ENCODE assay signal across 8 mouse cellular contexts in the genomic region with DNA sequence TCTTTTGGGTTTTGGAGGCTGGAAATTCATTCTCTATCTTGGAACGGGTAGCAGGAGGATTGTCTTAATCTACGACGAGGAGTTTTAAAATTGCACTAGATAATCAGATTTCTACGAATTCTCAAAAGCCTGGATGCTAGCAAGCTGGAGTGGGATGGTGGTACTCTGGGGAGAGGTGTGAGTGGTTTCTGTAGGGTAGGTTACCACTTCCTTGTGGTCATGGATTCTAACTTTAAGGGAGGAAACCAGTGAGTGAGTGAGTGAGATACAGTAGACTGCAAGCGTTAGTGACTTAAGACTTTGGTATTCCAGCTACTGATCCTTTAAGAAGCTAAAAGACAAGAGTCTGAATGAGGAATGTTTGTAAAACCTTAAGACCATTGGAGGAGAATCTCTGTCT. TPM values are rescaled to one million over a fixed set of nuclear protein-coding genes. Genes with fewer than 3 reads are reported as not detected.
DNase-seq lines count a peak whose midpoint lies in the region; ATAC-seq lines count a peak whose summit lies in the region.

No protein-coding gene starts in this region.

- no peak for DNase-seq in kidney, adult 8-10 months
- peak; percentile 33 for DNase-seq in MEL-GATA-1-ER (ENCODE audit: extremely low read depth, low read depth)
- no peak for DNase-seq in layer of hippocampus, adult 9-10 months (ENCODE audit: low spot score)
- DNase-seq in layer of hippocampus, postnatal 36 days, result no peak

- H3K4me1 ChIP-seq in kidney, embryonic 15.5 days, result peaks cover 39% of the 10 kb centered on the region
- peaks cover 24% of the 10 kb centered on the region for H3K4me1 ChIP-seq in hindbrain, embryonic 12.5 days
- H3K4me1 ChIP-seq in midbrain, embryonic 15.5 days, result peaks cover 19% of the 10 kb centered on the region

- no peak for ATAC-seq in kidney, embryonic 15.5 days (replicated peaks; ENCODE audit: low FRiP score)
- ATAC-seq in hindbrain, embryonic 12.5 days (ENCODE audit: low FRiP score), result no peak
- ATAC-seq in midbrain, embryonic 15.5 days (replicated peaks), result no peak
- ATAC-seq in megakaryocyte-erythroid progenitor cell, adult 5-6 weeks (replicated peaks; ENCODE audit: low FRiP score, low TSS enrichment, poor library complexity, severe bottlenecking), result no peak

- H3K9ac ChIP-seq in kidney, embryonic 15.5 days, result peak overlapping the region; percentile 93
- H3K9ac ChIP-seq in hindbrain, embryonic 12.5 days, result peak overlapping the region; percentile 92
- peak overlapping the region; percentile 85 for H3K9ac ChIP-seq in midbrain, embryonic 15.5 days

- peak overlapping the region; percentile 93 for H3K4me3 ChIP-seq in kidney, embryonic 15.5 days (replicated peaks)
- peak overlapping the region; percentile 88 for H3K4me3 ChIP-seq in hindbrain, embryonic 12.5 days
- peak overlapping the region; percentile 77 for H3K4me3 ChIP-seq in midbrain, embryonic 15.5 days

- peak overlapping the region; percentile 88 for H3K27ac ChIP-seq in kidney, embryonic 15.5 days
- H3K27ac ChIP-seq in hindbrain, embryonic 12.5 days, result peak overlapping the region; percentile 90
- peak overlapping the region; percentile 79; the same call in 1 of the 2 replicates for H3K27ac ChIP-seq in midbrain, embryonic 15.5 days

- peak overlapping the region; percentile 80 for H3K4me2 ChIP-seq in kidney, embryonic 15.5 days
- peak overlapping the region; percentile 78 for H3K4me2 ChIP-seq in hindbrain, embryonic 12.5 days (replicated peaks)
- H3K4me2 ChIP-seq in midbrain, embryonic 15.5 days, result peak overlapping the region; percentile 75

- WGBS in kidney, embryonic 15.5 days, result 0% methylated on average over 5 of the region's 5 CpGs
- 3% methylated on average over 5 of the region's 5 CpGs for WGBS in hindbrain, embryonic 12.5 days
- WGBS in midbrain, embryonic 15.5 days, result 2% methylated on average over 5 of the region's 5 CpGs

- no peaks in the 10 kb centered on the region for H3K9me3 ChIP-seq in kidney, embryonic 15.5 days (replicated peaks)
- no peaks in the 10 kb centered on the region for H3K9me3 ChIP-seq in hindbrain, embryonic 12.5 days (replicated peaks)
- H3K9me3 ChIP-seq in midbrain, embryonic 15.5 days, result no peaks in the 10 kb centered on the region

- no peaks in the 10 kb centered on the region for H3K27me3 ChIP-seq in kidney, embryonic 15.5 days
- no peaks in the 10 kb centered on the region for H3K27me3 ChIP-seq in hindbrain, embryonic 12.5 days
- no peaks in the 10 kb centered on the region for H3K27me3 ChIP-seq in midbrain, embryonic 15.5 days (replicated peaks)

- H3K36me3 ChIP-seq in kidney, embryonic 15.5 days, result no peaks in the 10 kb centered on the region; the same call in 1 of the 2 replicates
- H3K36me3 ChIP-seq in hindbrain, embryonic 12.5 days, result no peaks in the 10 kb centered on the region
- H3K36me3 ChIP-seq in midbrain, embryonic 15.5 days (replicated peaks), result no peaks in the 10 kb centered on the region

RNA-seq across cellular contexts. Expression of a gene that starts 0.8 kb away (rescaled TPM):
- polyA plus RNA-seq in kidney, embryonic 15.5 days (2015; fragmentation: Nextera tagmentation; extraction: Ambion mirVana), result 39.1 and 41.5 TPM in 2 replicates
- 49.7 and 51.8 TPM in 2 replicates for polyA plus RNA-seq in hindbrain, embryonic 12.5 days (2016; fragmentation: Nextera tagmentation; extraction: Ambion mirVana)
- 30.6 and 30.9 TPM in 2 replicates for polyA plus RNA-seq in midbrain, embryonic 15.5 days (2015; fragmentation: Nextera tagmentation; extraction: Ambion mirVana)
- 27.6 and 32.8 TPM in 2 replicates for total RNA-seq in megakaryocyte-erythroid progenitor cell, adult 5-6 weeks (2014; fragmentation: Nextera tagmentation)
- 24.3 and 34.3 TPM in 2 replicates for total RNA-seq in megakaryocyte-erythroid progenitor cell, adult 5-6 weeks (2017)
- 10 to 100 TPM; 43.1 to 44.9 TPM for total RNA-seq in layer of hippocampus, postnatal 36 days (2021)
